8 mouse cellular contexts compared by ENCODE assay signal in genomic region chr14:27115275-27115660, GRCm38 (mm10). TPM values are rescaled to one million over a fixed set of nuclear protein-coding genes. Genes with fewer than 3 reads are reported as not detected.
DNase-seq lines count a peak whose midpoint lies in the region; ATAC-seq and TF ChIP-seq lines count a peak whose summit lies in the region.

No protein-coding gene starts in this region.

- H3K4me2 ChIP-seq in midbrain, embryonic 11.5 days = peak overlapping the region; percentile 69

- WGBS in midbrain, embryonic 11.5 days = 20% methylated on average over 11 of the region's 11 CpGs

- H3K27me3 ChIP-seq in midbrain, embryonic 11.5 days (ENCODE audit: control insufficient read depth, insufficient read depth, low read length) = peaks cover 11% of the 10 kb centered on the region

- H3K9ac ChIP-seq in midbrain, embryonic 11.5 days (ENCODE audit: low read length) = no peak overlapping the region

- TF ChIP-seq CTCF in left cerebral cortex, adult 2 months (IDR thresholded peaks at IDR 0.05) = no peak

- H3K9me3 ChIP-seq in midbrain, embryonic 11.5 days (ENCODE audit: control insufficient read depth, low read length) = no peaks in the 10 kb centered on the region

- ATAC-seq in midbrain, embryonic 11.5 days (ENCODE audit: low FRiP score) = no peak

- DNase-seq in left cerebral cortex, adult 2 months (ENCODE audit: extremely low spot score in 1 of 2, low spot score in 2 of 2) = no peak
- DNase-seq in left cerebral cortex, adult 9 months (ENCODE audit: low spot score in 2 of 2) = no peak
- peak; percentile 55 for DNase-seq in heart, adult 8-10 months (ENCODE audit: low spot score)
- peak; percentile 34 to 56 for DNase-seq in kidney, adult 8-10 months
- no peak for DNase-seq in midbrain, embryonic 11.5 days (ENCODE audit: low spot score, missing footprints)
- no peak for DNase-seq in layer of hippocampus, adult 8-10 months (ENCODE audit: low spot score in 2 of 2)
- no peak for DNase-seq in cerebellum, postnatal 36 days
- DNase-seq in layer of hippocampus, postnatal 10 days (ENCODE audit: low spot score in 2 of 2) = no peak

- H3K4me3 ChIP-seq in left cerebral cortex, adult 2 months = peak overlapping the region; percentile 49
- H3K4me3 ChIP-seq in midbrain, embryonic 11.5 days (ENCODE audit: low read depth, low read length) = peak overlapping the region; percentile 39

- H3K4me1 ChIP-seq in midbrain, embryonic 11.5 days (ENCODE audit: control insufficient read depth, insufficient read depth, low read length) = peaks cover 5% of the 10 kb centered on the region; the same call in 1 of the 2 replicates

- H3K27ac ChIP-seq in left cerebral cortex, adult 2 months = no peak overlapping the region
- H3K27ac ChIP-seq in midbrain, embryonic 11.5 days (ENCODE audit: low read depth, low read length) = no peak overlapping the region

- intact Hi-C loops in left cerebral cortex, adult 2 months (cut with DNase I) = loop anchor here (2.0 kb wide), 1 partner anchor 68 kb away; no protein-coding TSS in a partner anchor

- H3K36me3 ChIP-seq in midbrain, embryonic 11.5 days (ENCODE audit: control insufficient read depth, insufficient read depth, low read length) = no peaks in the 10 kb centered on the region

RNA-seq across cellular contexts. Expression of gene Arhgef3, which starts 0.6 kb away (rescaled TPM):
- total RNA-seq in left cerebral cortex, adult 2 months (2021) = 10 to 100 TPM; 62.0 to 75.0 TPM
- 10 to 100 TPM; 19.5 to 27.9 (median 23.9) TPM for total RNA-seq in heart, adult 8-10 months (2022)
- polyA plus RNA-seq in midbrain, embryonic 11.5 days (2014; fragmentation: Nextera tagmentation; extraction: Ambion mirVana) = 2.2 and 2.6 TPM in 2 replicates
- 10 to 100 TPM; 68.5 to 86.1 (median 79.8) TPM for total RNA-seq in layer of hippocampus, adult 8-10 months (2022)
- 10 to 100 TPM; 34.4 to 35.7 TPM for total RNA-seq in layer of hippocampus, postnatal 10 days (2021)

Comparison
In these comparisons a context has a peak if more than half of its experiments do, and no peak if none do; other contexts are left out.
1. DNase-seq: peak in heart, adult 8-10 months (single experiment) and kidney, adult 8-10 months (2 of 2); none in left cerebral cortex, adult 2 months (0 of 2), left cerebral cortex, adult 9 months (0 of 2), midbrain, embryonic 11.5 days (single experiment), layer of hippocampus, adult 8-10 months (0 of 2), cerebellum, postnatal 36 days (0 of 2) and layer of hippocampus, postnatal 10 days (0 of 2).